Mouse (Mus musculus): ENCODE data around the gene Dennd1a.
"Not testable (repeated sequence)": the region's sequence is repeated elsewhere in the genome, so short reads cannot be mapped to it uniquely, and the experiment has no call there.

Gene Dennd1a

DNA sequence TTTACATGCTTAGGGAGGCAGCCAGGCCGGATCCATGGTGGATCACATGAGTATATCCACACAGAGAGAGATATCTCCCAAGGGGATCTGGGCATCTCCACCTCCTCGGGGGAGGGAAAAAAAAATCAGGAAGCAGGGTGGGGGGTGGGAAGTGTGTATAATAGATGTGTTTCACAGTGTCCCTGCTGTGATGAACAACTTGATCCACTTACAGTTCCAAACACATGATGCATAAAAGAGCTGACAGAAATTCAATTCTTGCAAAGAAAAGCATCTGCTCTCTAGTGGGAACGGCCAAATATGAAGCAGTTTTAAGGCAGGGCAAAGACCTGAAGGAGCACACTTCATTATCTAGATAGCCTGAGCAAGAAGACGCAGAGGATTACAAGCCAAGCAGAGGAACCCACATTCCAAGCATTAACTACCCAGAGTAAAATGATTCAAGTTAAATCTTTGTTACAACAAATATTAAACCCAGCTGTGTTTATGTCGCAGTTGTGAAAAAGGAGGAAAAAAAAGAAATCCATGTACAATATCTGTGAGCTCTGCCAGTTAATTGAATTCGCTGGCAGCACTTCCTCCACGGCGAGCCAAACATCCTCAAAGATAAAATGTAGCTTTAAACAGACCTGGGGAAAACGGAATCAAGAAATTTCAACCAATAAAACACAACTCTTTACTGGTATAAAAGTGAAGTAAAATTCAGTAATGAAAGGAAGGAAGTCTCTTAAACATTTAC, 341.4 kb downstream of the Dennd1a start:
- no peak for DNase-seq

DNA sequence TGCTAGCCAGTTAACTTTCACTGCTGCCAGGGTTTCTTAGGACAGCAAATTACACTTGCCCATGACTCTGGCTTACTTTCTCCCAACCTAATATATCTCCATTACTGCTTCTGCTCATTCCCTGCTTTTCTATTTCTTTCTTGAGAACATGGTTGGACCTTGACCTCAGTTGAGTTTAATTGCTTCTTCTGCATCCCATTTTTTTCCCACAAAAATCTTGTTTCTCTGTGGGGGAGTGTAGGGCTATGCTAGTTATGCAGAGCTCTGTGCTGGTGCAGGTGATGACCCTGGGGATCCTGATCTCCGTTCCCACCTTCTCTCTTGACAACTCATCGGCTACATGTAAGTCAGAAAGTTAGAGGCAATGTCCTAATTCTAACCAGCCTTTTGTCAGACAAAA, 344.3 kb downstream of the Dennd1a start:
- no peak for DNase-seq

DNA sequence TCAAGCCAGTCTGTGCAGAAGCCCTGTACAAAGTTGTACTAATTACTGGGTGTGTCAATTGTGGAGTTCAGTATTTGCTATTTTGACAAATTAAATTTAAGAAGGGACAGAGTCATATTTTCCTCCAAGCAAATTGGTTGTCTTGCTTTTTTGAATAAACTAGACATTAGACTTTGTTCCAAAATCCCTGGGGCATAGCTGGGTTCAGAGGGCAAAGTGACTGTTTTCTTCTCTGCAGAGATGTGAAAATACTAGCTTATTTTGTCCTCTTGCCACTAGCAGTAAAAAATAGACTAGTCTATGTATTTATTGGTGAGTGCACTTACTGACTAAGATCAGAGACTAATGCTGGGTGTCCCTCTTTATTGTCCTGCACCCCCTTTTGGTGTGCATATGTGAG, 345.4 kb downstream of the Dennd1a start:
- DNase-seq: no peak

DNA sequence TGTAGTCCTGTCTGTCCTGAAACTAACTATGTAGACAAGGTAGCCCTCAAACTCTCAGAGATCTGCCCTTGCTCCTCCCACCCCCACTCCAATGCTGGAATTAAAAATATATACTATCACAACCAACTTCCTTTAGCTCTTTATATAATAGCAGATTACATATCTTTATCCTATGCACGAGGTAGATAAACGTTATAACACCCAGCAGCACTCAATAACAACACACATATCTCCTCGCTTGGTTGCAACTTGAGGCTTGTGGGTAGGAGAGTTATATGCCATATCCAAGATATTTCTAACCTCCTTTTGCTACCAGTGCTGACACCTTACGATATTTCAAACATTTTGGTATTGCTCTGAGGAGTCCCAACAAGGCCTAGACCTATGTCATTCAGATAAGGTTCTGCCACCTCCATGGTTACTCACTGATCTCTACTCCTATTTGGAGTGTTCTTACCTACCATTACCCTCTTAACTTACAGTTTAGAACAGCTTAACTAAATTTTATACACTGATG, 346.3 kb downstream of the Dennd1a start:
- no peak for DNase-seq

DNA sequence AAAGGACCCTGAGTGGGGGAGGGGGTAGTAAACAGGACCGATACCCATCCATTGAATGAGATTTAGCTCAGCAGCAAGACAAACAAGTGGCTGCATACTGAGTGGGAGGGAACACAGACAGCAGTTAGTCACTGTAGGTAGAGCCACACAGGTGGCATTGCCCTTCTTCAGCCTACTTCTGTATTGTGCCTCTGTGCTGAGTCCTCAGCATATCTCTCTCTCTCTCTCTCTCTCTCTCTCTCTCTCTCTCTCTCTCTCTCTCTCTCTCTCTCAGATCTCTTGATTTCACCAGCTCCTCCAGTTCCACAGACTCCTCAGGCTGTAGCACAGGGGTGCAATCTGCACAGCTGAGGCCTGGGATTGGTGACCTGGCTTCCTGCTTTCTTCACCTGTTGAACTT, 347.2 kb downstream of the Dennd1a start:
- DNase-seq: no peak

DNA sequence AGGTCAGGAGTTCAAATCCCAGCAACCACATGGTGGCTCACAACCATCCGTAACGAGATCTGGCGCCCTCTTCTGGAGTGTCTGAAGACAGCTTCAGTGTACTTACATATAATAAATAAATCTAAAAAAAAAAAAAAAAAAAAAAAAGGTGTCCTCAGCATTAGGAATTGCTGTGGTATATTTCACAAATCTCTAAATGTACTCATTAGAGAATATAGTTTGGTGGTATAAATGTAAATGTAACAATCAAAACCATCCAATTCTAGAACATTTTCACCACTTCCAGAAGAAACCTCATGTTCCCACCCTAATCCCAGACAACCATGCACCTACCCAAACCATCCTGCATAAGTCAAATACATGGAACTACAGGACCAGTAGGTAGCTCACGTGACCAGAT, 350.3 kb downstream of the Dennd1a start:
- DNase-seq: not testable (repeated sequence)

DNA sequence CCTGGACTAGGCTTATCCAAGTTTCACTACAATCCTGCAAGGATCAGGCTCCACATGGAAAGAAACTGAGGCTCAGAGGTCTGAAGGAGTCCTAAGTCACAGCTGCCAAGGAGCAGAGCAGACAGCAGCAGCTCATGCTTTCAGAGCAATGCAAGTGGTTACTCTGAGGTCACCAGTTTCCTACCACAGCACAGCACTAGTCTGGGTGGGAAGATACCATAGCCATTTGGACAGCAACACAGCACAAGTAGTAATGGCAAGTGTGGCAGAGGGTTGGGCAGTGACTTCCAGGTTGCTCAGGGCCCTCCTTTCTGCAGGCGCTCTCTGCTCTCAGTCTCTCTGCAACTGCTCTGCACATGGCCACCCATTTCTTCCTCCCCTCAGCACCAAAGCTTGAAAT, 354.9 kb downstream of the Dennd1a start:
- DNase-seq: no peak

DNA sequence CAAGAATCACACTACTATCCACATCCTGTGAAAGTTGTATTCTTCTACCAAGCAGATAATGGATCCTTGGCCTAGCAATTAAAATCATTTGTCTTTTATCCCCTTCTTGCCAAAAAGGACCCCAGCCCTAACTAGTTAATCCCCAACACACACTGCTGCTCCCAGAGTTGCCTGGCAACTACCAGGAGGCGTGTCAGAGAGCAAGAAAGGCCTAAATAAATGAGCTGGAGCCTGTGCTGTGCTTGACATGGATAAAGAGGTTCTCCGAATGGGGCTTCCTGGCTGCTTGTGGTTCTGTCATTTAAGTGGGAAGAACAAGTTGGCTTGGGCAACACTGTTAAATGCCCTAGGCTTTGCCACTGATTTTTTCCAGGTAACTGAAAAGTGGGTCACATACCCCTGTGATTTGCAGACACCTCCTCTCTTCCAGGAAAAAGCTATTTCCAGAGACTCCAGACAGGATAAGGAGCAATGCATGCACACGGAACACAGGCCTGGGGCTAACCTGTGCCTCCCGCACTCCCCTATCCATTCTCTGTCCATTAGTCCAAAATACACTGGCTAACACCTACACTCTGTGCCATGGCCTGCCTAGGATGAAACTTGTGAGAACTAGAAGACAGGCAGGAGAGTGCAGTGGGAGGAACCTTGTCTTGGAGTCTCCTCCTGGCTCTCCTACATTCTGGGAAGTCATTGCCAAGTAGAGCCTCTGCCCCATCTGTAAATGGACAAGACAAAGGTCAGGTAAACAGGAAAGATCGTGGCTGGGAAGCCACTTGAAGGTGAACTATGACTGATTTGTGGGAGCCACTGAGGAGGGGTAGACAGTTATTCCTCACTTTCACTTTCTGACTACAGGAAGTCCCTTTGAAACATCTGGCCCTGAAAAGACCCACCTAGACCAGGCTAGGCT, 355.9 kb downstream of the Dennd1a start:
- no peak for DNase-seq

DNA sequence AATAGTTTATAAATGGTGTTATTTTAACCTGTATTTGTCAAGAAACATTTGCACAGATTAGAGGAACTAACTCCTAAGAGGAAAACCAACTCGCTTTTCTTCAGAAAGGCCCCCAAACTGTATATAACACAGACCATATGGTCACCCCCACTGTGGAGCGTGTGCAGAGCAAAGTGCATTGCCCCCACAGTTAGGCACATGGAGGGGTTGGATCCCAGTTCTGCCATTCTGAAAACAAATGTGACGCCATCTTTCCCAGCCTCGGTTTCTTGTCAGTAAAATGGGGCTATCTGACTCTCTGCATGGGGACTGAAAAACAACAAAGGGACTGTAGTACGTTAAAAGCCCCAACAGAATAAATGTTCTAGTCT, 361.1 kb downstream of the Dennd1a start:
- DNase-seq: no peak

DNA sequence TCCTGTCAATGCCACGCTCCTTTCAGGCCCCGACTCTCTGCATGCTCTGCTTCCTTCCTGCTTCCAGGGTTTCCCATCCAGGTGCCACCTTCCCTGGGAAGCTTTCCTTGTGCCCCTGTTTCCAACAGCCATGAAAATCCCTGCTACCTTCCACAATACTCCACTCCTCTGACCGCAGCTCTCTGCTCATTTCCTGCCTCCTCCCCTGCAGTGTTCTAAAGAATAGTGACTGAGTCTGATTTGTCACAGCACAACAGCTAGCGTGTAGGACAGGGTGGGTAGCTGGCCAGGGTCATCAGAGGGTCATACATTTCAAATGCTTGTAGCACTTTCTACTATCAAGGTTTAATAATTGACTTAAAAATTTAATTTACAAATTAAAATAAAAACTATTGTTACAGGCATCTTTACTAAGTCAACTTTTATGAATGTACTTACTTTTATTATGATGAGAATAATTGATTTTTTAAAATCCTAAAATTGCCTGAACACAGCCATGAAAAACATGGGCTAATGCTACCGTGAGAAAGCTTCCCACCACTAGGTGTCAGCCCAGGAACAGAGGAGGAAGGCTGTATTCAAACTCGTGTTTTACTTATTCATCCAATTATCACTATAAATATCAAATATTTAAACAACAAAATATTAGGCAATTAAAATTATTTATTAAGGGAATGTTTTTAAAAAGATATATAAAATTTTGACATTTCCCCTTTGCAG, 361.6 kb downstream of the Dennd1a start:
- DNase-seq: peak in 1 of 2 experiments; percentile 27

DNA sequence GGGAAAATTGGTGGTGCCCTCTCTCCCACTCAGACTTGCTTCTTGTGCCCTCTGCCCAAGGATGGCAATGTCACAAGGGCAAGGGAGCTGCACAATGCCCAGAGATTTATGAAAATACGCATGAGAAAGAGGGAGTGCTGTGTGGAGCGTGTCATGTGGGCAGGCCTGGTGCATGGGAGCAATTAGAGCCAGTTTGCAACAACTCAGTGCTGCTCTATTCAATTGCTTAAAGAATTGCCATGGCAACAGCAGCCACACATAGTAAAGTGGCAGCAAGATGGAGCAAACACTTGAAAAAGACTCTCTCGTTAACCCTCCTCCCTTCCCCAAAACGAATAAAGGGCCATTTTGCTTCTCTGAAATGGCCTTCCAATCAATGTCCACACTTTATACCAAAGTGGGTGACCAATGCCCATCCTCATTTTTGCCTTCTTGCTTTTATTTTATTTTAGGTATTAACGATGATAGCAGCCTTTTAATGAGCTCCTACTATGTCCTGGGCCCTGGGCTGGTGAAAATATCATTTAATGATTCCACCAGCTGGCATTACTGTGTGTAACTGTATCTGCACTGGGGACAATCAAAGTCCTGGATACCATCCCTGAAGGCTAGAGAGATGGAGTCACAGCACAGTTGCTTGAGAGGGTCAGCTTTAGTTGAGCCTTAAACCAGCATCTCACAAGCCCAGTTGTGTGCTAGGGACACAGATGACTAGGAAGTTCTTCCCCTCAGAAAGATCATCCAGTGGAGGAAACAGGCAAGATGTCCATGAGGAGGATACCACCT, 378.3 kb downstream of the Dennd1a start:
- no peak for DNase-seq

DNA sequence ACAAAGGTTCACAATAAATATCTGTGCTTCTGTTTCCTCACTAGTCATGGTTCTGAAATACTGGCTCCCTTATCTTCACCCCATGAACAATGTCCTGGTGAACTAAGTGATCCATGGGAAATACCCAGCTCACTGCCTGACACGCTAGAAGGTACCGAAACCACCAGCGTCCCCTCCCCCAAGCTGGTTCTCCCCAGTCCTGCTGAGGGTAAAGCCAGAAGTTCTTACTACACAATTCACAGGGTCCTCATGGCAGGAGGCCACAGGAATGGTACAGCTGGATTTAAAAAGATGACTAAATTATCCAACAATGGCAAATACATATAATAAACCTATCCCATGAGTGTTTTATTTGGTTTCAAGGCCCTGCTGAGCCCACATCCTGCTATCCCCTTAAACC, 378.9 kb downstream of the Dennd1a start:
- DNase-seq: no peak

DNA sequence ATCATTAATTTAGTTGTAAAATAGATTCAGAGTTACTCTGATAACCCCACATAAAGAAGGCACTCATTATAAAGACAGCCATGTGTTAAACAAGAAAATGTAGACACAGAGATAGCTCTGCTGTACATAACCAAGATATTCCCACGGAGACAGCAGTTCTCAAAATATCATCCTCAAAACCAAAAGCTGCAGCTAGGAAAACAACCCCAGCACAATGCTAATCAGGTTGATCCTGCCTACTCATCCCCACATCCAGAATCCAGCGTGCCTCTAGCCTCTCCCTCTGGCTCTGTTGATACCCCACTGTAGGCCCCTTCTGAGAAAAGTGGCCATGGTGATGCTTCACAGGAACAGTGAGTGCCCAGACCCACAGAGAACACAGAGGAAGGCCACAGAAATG, 380.9 kb downstream of the Dennd1a start:
- no peak for DNase-seq

DNA sequence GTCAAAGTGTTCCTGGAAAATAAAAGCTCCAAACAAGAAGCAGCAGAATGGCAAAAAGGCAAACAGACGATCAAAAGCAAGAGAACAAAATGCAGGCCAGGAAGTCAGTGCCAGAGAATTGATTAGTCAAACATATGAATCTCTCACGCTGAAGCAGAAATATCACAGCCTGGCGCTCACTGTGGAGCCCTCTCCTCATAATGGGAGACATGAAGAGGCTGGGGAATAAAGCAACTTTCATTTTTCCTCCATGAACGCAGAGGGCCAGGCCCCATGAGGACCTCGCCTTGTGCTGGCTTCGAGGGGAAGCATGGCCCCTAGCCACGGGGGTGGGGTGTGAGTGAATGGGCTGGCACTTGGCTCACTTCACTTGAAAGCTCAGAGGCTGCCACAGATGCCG, 383.9 kb downstream of the Dennd1a start:
- DNase-seq: no peak

DNA sequence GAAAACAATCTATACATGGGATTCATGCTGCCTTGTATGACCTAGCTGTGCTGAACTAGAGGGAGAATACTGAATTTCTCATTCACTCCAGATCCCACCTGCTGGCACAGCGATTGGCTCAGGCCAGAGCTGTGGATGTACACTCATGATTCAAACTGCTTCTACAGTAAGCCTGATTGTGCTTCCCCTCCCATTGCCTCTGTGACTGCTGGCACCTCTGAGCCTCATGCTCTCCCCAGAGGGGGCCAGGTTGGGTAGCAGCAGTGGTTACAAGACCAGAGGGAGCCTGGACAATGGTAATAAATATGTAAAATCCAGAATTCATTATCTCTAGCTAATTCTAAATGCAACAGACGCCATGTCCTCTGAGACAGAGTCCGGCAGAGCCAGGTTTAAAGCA, 404.0 kb downstream of the Dennd1a start:
- DNase-seq: no peak

DNA sequence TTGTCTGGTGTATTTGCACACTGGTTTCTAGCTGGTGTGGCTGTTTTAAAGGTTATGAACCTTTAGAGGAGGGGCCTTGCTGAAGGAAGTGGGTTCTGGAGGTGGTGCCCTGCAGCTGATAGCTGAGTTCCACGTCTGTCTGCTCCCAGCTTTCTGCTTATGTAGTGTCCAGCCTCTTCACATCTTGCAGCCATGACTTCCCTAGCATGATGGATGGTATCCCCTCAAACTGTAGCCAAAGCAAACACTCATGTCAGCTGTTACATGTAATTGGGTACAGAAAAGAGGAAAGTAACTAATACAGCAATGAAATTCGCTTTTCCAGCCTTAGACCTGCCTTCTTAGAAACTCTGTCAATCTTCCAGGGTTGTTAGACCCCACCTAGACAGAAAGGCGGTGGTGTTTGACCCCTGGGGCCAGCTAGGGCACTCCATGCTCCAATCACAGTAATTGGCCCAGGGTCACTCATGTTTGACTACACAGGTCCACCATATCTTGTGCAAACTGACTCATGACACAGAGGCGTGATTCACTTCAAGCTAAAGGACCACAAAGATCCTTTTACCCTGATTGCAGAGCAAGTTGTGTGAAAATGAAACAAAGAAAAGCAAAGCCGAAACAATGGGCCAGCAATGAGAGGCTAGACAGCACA, 405.8 kb downstream of the Dennd1a start:
- DNase-seq: no peak

DNA sequence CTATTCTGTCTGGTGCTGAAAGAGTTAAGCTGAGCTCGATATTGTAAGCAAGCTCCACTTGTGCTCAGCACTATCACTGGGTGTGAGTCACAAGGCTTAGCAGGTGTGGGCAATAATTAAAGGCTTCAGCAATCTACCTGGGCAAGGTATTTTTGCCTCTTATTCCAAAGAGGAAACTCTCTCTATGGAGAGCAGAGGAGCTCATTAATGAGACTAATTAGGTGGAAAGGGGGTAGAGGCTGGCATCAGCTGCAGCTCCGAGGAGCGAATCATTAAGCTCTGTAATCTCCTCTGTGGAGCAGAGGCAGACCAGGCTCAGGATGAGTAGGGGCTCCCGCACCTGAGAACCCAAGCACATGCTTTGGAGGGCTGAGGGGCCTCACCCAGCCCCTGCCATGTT, 407.5 kb downstream of the Dennd1a start:
- DNase-seq: no peak

DNA sequence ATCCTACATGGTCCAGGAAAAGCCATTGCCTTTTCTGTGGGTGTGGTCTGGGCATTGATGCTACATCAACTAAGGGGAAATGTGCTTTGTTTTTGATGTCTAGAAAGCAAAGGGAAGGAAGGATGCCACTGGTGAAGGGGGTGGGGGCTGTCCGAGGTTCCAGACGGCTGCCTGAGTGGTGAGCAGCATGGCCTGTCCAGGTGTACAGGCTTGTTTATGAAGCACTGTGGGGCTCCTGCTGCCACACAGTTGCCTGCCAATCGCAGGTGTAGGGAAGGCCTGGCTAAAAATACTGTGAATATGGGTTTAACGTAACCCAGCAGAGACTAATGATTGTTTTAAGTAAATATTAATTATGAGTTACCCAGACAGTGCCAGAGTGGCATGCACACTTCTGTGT, 414.4 kb downstream of the Dennd1a start:
- DNase-seq: no peak

DNA sequence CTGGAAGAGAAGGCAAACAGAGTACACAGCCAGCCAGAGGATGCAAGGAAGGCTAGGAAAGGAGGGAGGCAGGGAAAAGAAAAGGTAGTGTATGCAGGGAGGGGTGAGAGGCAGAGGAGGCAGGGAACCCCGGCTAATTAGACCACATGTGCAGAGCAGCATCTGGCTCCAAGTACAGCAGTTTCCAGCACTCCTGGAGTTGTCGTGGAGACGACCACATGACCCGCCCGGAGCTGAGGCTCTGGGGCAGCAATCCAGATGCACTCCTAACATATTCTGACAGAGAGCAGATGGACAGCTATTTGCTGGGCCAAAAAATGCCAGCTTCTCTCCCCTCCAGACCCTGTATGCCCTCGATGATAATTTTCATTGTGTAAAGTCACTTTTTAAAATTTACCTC, 417.6 kb downstream of the Dennd1a start:
- DNase-seq: no peak

DNA sequence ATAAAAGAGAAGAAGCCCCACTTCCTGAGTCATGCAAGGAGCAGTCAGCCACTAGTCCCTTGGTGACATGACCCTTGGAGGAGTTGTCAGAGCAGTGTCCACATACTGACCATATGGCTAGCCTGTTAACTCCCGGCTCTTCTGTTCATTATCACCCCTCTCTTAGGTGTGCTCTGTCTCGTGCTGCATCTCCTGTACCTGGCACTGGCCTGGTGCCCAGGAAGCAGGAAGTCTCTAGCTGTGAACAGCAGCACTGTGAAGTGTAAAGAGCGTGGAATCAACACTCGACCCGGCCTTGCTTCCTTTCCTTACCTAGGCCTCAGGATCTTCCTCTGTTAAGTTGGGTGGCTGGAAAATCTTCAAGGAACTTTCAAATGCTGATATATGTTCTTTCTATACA, 419.8 kb downstream of the Dennd1a start:
- no peak for DNase-seq

DNA sequence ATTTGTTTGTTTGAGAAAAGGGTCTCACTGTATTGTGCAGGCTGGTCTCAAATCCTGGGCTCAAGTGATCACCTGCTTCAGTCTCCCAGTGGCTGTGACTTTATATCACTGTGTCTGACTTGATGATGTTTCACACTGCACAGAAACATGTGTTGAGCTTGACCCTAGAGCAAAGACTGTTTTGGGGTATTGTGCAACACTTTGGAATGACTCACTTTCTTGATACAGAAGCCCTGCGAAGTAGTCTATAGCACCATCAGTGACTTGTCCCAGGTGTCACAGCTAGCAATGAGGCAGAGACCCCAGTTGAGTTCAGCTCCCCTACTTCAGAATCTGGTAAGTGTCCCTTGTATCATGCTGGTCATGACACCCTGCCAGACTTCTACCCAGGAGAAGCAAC, 429.7 kb downstream of the Dennd1a start:
- no peak for DNase-seq

DNA sequence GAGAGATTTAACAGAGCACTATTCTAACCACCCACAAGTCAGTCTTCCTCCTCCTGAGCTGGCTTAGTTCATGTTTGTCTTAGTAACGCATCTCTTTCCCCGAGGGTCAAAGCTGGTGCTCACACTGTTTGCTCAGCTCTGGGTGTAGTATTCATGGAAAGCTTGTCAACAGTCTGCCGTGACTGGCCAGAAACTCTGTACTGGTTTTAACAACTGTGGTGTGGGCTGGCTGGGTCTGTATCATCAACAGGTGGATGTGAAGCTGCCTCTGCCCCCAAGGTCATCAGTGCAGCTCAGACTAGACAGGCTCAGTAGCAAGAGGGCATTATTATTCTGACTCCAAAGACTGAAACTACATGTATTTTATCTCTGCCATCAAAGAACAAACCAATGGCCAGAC, 430.2 kb downstream of the Dennd1a start:
- no peak for DNase-seq

Measured in spleen, adult 18-20 months (tissue).